Mouse (Mus musculus) lung, adult 2 months (tissue): Measurements from ENCODE around the gene Trim33.

Source experiments
- CTCF ChIP-seq: fragments of 200-500 bp; IDR thresholded peaks from 2 replicates; pipeline ENCODE4 v1.5.1; 2011; ENCODE audit warnings: mild to moderate bottlenecking, low read length, control low read depth; ENCODE audit not compliant: insufficient read depth
- POLR2A ChIP-seq: fragments of 200-500 bp; IDR thresholded peaks from 2 replicates; pipeline ENCODE4 v1.6.1; 2011; ENCODE audit warnings: low read depth, mild to moderate bottlenecking, control low read depth, low read length, borderline replicate concordance; ENCODE audit errors: extremely low read depth

DNA sequence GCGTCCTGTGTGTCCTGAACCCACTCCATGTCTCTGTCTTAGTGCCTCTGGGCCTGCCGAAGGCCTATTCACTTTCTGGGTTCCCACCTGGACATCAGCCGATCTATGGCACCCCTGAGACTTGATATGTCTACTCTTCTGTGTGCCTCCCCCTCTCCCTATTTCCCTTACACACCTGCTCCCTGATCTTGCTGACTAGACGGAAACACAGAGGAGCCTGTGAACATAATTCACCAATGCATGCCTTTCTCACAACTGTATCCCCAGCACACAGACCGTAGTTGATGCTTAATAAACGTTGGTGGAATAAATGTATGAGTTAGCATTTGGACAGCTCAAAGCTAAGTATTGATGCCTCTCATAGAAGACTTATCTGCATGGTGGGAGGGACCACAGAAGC, 121.7 kb downstream of the Trim33 start:
- no peak for TF ChIP-seq CTCF
- TF ChIP-seq POLR2A: no peak
